Mouse (Mus musculus) kidney, adult 2 months (tissue): ENCODE measurements around the gene Zbtb12. TPM values are rescaled to one million over a fixed set of nuclear protein-coding genes. Genes with fewer than 3 reads are reported as not detected.

Experiments
- DNase-seq: peaks from one replicate; pipeline ENCODE4 v3.0.0; 2021
- H3K27ac ChIP-seq: fragments of 200-500 bp; 2 replicates; pipeline ENCODE4 v1.5.1; 2012; ENCODE audit warnings: low read depth, low read length, control low read depth, inconsistent platforms; ENCODE audit not compliant: insufficient read depth
- H3K27me3 ChIP-seq: fragments of 200-500 bp; replicated peaks from 2 replicates; pipeline ENCODE4 v1.6.1; 2012; ENCODE audit warnings: mild to moderate bottlenecking, moderate library complexity, low read length, inconsistent platforms; ENCODE audit not compliant: control insufficient read depth, insufficient read depth
- H3K36me3 ChIP-seq: fragments of 200-500 bp; 2 replicates; pipeline ENCODE4 v1.6.1; 2012; ENCODE audit warnings: mild to moderate bottlenecking, moderate library complexity, low read length, inconsistent platforms; ENCODE audit not compliant: control insufficient read depth, insufficient read depth
- H3K4me1 ChIP-seq: fragments of 200-500 bp; 2 replicates; pipeline ENCODE4 v1.6.1; 2011; ENCODE audit warnings: low read length; ENCODE audit not compliant: control insufficient read depth, insufficient read depth
- H3K4me3 ChIP-seq: fragments of 200-500 bp; 2 replicates; pipeline ENCODE4 v1.5.1; 2011; ENCODE audit warnings: mild to moderate bottlenecking, low read depth, low read length, control low read depth; ENCODE audit not compliant: insufficient read depth
- CTCF ChIP-seq: fragments of 200-500 bp; conservative IDR thresholded peaks from 2 replicates; pipeline ENCODE4 v1.5.1; 2011; ENCODE audit warnings: low read depth, mild to moderate bottlenecking, control low read depth, low read length, moderate library complexity, mixed read lengths; ENCODE audit not compliant: insufficient read depth, insufficient read length
- POLR2A ChIP-seq: fragments of 200-500 bp; IDR thresholded peaks from one replicate; pipeline ENCODE4 v1.6.1; 2011; ENCODE audit warnings: low read depth, low read length, control low read depth
- WGBS: fragments of 180-500 bp; shearing (Covaris S2); methylation state at CpG from one replicate; pipeline ENCODE4 v1.1.7; 2018; 5-methylcytosine and 5-hydroxymethylcytosine counted together
- polyA plus RNA-seq: library from polyadenylated mRNA; depleted of rRNA; stranded (reverse); fragments of >200 nt; gene quantifications from 2 replicates; pipeline ENCODE4 v1.2.3, GENCODE M21; 2012

Zbtb12 gene
- polyA plus RNA-seq, 1 experiment = 9.4 TPM

DNA sequence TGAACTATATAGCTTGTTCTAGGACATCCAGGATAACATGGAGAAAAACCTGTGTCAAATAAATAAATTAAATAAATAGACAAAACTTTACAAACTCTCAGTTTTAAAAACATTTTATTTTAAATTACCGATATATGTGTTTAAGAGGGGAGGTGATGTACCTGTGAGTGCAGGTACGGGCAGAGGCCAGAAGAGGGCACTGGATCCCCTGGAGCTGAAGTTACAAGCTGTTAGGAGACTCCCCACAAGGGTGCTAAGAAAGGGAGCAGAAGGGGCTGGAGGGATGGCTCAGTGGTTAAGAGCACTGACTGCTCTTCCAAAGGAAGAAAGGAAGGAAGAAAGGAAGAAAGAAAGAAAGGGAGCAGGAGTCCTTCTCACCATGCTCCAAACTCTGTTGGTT, 12.1 kb downstream of the Zbtb12 start:
- peak; percentile 41 for TF ChIP-seq CTCF
- no peak for TF ChIP-seq POLR2A
- no peaks in the 10 kb centered on the region; the same call in 1 of the 2 replicates for H3K4me1 ChIP-seq
- no peak overlapping the region for H3K4me3 ChIP-seq
- no peaks in the 10 kb centered on the region for H3K27me3 ChIP-seq
- DNase-seq = no peak
- no peaks in the 10 kb centered on the region for H3K36me3 ChIP-seq
- WGBS = 94% methylated on average over 2 of the region's 2 CpGs
- H3K27ac ChIP-seq = no peak overlapping the region

DNA sequence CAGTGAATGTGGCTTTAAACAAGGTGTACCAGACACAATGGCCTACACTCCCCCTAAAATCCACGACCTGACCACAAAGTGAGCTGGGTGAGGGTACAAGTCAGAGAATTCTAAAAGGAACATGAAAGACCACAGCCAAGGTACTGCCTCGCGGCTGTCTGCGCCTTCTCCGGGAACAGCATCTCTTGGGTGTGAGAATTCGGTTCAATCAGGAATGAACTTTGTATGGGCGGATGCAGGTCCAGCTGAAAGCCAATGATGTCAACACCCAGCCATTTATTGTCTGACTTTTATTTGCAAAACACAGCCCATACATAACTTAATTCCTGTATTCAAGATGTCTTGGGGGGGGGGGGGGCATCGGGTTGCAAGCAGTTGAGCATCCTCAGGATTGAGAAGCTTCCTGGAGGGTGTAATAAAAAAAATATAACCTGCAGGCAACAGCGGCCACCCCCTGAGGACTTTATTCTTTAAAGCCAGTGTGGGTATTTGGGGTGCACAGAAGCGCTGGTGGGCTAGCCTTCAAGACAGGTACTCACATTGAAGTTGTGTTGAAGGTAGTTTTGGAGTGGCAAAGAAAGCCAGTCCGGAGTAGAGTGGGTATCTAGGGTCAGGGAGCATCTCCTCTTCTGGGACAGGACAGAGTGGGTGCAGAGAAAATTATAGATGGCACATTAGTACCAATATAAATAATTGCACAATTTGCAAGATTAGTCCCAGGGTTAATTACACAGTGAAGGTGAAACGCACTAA, 14.0 kb downstream of the Zbtb12 start:
- H3K27me3 ChIP-seq = no peaks in the 10 kb centered on the region
- TF ChIP-seq POLR2A = no peak
- no peak for TF ChIP-seq CTCF
- peak overlapping the region; percentile 44; the same call in 1 of the 2 replicates for H3K27ac ChIP-seq
- H3K4me1 ChIP-seq = no peaks in the 10 kb centered on the region; the same call in 1 of the 2 replicates
- H3K4me3 ChIP-seq = no peak overlapping the region
- 77% methylated on average over 12 of the region's 12 CpGs for WGBS
- DNase-seq = no peak
- no peaks in the 10 kb centered on the region for H3K36me3 ChIP-seq

DNA sequence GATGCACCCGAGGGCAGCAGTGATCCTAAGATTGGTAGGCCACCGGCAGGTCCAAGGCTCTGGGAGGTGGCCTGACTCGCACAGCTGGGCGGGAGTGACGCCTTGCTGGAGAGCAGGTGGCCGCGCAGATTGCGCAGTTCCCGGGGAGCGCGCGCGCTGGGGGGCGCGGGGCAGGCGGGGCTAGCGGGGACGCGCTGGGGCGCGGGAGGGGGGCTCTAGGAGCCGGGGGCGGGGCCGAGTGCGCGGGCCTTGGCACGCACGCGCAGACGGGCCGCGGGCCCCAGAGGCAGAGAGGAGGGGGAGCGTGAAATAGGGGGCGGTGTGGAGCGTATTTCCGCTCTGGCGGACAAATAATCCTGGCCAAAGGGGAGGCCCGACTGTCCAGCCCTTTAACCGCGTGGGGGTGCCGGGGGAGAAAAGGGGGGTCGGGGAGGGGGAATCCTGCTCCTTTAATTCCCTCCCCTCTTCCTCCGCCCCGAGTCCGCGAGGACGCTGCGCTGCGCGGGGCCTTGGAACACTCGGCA, 14.9 kb downstream of the Zbtb12 start:
- Histone ChIP-seq H3K27ac (peak overlapping the region; percentile 44), H3K4me3 (peak overlapping the region; percentile 74), H3K4me1 (no peaks in the 10 kb centered on the region; the same call in 1 of the 2 replicates), H3K36me3 (no peaks in the 10 kb centered on the region), H3K27me3 (no peaks in the 10 kb centered on the region)
- TF ChIP-seq CTCF (0 out of 2 replicates have a peak, but pooled peaks have one; percentile 15), POLR2A (peak; percentile 60)
- under 1% methylated on average over 44 of the region's 51 CpGs for WGBS
- peak; percentile 96 for DNase-seq

DNA sequence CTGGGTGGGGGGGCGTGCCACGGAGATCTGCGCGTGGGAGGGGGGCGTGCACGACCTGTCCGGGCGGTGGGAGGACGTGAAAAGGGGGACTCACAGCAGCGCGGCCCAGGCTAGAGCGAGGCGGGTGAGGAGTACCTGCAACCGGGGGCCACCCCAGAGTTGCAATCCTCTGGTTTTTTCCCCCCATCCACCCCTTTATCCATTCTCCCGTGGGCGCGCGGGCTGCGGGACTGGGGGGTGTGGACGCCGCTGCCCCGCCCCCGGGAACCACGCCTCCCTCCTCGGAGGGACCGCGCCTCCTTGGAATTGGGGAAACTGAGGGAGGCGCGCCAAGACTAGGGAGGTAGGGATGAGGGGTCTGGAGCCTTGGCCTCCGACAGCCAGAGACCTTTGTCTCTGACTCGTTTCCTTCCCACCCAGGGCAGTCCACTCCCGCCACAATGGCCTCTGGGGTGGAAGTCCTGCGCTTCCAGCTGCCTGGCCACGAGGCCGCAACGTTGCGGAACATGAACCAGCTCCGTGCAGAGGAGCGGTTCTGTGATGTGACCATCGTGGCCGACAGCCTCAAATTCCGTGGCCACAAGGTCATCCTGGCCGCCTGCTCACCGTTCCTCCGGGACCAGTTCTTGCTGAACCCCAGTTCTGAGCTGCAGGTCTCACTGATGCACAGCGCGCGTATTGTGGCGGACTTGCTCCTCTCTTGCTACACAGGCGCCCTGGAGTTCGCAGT, 15.7 kb downstream of the Zbtb12 start:
- WGBS = 7% methylated on average over 51 of the region's 51 CpGs
- H3K4me1 ChIP-seq = no peaks in the 10 kb centered on the region; the same call in 1 of the 2 replicates
- TF ChIP-seq POLR2A (no peak), CTCF (no peak)
- no peaks in the 10 kb centered on the region for H3K27me3 ChIP-seq
- H3K36me3 ChIP-seq = no peaks in the 10 kb centered on the region
- peak; percentile 58 for DNase-seq
- no peak overlapping the region; the same call in 1 of the 2 replicates for H3K27ac ChIP-seq
- H3K4me3 ChIP-seq = peak overlapping the region; percentile 74

DNA sequence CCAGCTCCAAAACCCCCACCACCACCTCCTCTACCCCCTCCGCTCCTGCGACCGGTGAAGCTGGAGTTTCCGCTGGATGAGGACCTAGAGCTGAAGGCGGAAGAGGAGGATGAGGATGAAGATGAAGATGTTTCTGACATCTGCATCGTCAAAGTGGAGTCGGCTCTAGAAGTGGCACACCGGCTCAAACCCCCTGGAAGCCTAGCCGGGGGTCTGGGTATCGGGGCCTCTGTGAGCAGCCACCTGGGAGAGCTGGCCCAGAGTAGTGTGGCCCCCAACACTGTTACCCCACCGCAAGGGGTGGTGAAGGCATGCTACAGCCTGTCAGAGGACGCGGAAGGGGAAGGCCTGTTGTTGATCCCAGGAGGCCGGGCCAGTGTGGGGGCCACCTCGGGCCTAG, 16.4 kb downstream of the Zbtb12 start:
- Histone ChIP-seq H3K4me3 (no peak overlapping the region), H3K36me3 (no peaks in the 10 kb centered on the region), H3K27ac (no peak overlapping the region), H3K27me3 (no peaks in the 10 kb centered on the region), H3K4me1 (no peaks in the 10 kb centered on the region; the same call in 1 of the 2 replicates)
- no peak for DNase-seq
- TF ChIP-seq CTCF = no peak
- TF ChIP-seq POLR2A = no peak
- 94% methylated on average over 15 of the region's 15 CpGs for WGBS

DNA sequence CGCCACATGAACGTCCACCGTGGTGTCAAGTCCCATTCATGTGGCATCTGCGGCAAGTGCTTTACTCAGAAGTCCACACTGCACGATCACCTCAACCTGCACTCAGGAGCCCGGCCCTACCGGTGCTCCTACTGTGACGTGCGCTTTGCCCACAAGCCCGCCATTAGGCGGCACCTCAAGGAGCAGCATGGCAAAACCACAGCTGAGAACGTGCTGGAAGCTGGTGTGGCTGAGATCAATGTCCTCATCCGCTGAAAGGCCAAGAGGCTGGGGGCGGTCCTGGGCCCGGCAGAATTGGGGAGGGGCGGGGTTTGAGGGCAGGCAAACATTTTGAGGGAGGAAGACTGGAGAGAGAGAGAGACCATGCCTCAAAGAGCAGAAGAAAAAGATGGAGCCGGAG, 17.1 kb downstream of the Zbtb12 start:
- DNase-seq = peak; percentile 19
- H3K4me3 ChIP-seq = no peak overlapping the region
- no peak overlapping the region for H3K27ac ChIP-seq
- 83% methylated on average over 17 of the region's 17 CpGs for WGBS
- no peak for TF ChIP-seq POLR2A
- TF ChIP-seq CTCF = no peak
- no peaks in the 10 kb centered on the region for H3K36me3 ChIP-seq
- no peaks in the 10 kb centered on the region for H3K27me3 ChIP-seq
- no peaks in the 10 kb centered on the region; the same call in 1 of the 2 replicates for H3K4me1 ChIP-seq
